Mouse (Mus musculus) bone marrow, adult 2 months (tissue): ENCODE results near the gene Gjb5. TPM values are rescaled to one million over a fixed set of nuclear protein-coding genes. Genes with fewer than 3 reads are reported as not detected.

Experiments
- H3K27ac ChIP-seq: fragments of 200-500 bp; 2 replicates; pipeline ENCODE4 v1.5.1; 2012; ENCODE audit warnings: low read depth, mild to moderate bottlenecking, control low read depth, inconsistent platforms, low read length; ENCODE audit not compliant: control insufficient read depth, poor library complexity, insufficient read depth
- H3K4me1 ChIP-seq: fragments of 200-500 bp; 2 replicates; pipeline ENCODE4 v1.6.1; 2011; ENCODE audit warnings: low read length; ENCODE audit not compliant: control insufficient read depth, insufficient read depth
- H3K4me3 ChIP-seq: fragments of 200-500 bp; replicated peaks from 2 replicates; pipeline ENCODE3; 2011; ENCODE audit warnings: mild to moderate bottlenecking, low read depth, low read length, control low read depth; ENCODE audit not compliant: control insufficient read depth
- CTCF ChIP-seq: fragments of 200-500 bp; IDR thresholded peaks from 2 replicates; pipeline ENCODE4 v1.5.1; 2011; ENCODE audit warnings: low read length, control low read depth; ENCODE audit not compliant: control insufficient read depth, insufficient read depth
- POLR2A ChIP-seq: fragments of 200-500 bp; IDR thresholded peaks from 2 replicates; pipeline ENCODE4 v1.6.1; 2011; ENCODE audit warnings: low read depth, mild to moderate bottlenecking, control low read depth, low read length, borderline replicate concordance; ENCODE audit not compliant: control insufficient read depth
- WGBS: fragments of 180-500 bp; shearing (Covaris S2); methylation state at CpG from one replicate; pipeline ENCODE4 v1.1.7; 2018; 5-methylcytosine and 5-hydroxymethylcytosine counted together
- polyA plus RNA-seq: library from polyadenylated mRNA; stranded (reverse); fragments of >200 nt; gene quantifications from 2 replicates; pipeline ENCODE4 v1.2.4, GENCODE M21; 2011; ENCODE audit warnings: low replicate concordance; ENCODE audit not compliant: missing spikeins, insufficient read depth, insufficient read length

Gjb5 gene
- 1.7 TPM in 1 of 2 replicates, not detected in the other for polyA plus RNA-seq

- 61% methylated on average over 5 of the region's 5 CpGs for WGBS
Measured at GRCm38 (mm10) chr4:127358018-127358417, at the start of gene Gjb5. Gjb5 (minus strand) TSS chr4:127358181.

GRCm38 (mm10) chr4:127402614-127403013, 44.6 kb upstream of the Gjb5 start:
- Histone ChIP-seq H3K4me1 (no peaks in the 10 kb centered on the region), H3K4me3 (no peak overlapping the region), H3K27ac (no peak overlapping the region)
- TF ChIP-seq CTCF (no peak), POLR2A (no peak)
- 70% methylated on average over 3 of the region's 3 CpGs for WGBS

More at GRCm38 (mm10) chr4:127358018-127358417, at the start of gene Gjb5:
- no peak for TF ChIP-seq CTCF
- TF ChIP-seq POLR2A = no peak
- no peak within 1 kb of the TSS for H3K4me3 ChIP-seq
- no peaks in the 10 kb centered on the region for H3K4me1 ChIP-seq
- no peak within 1 kb of the TSS for H3K27ac ChIP-seq

GRCm38 (mm10) chr4:127402166-127402565, 44.2 kb upstream of the Gjb5 start:
- no peaks in the 10 kb centered on the region for H3K4me1 ChIP-seq
- no peak overlapping the region for H3K4me3 ChIP-seq
- no peak for TF ChIP-seq CTCF
- TF ChIP-seq POLR2A = no peak
- WGBS = 75% methylated on average over 4 of the region's 4 CpGs
- H3K27ac ChIP-seq = no peak overlapping the region

- WGBS = 34% methylated on average over 11 of the region's 11 CpGs
- H3K4me3 ChIP-seq = no peak overlapping the region
- H3K27ac ChIP-seq = no peak overlapping the region
- no peaks in the 10 kb centered on the region for H3K4me1 ChIP-seq
- TF ChIP-seq CTCF (no peak), POLR2A (no peak)
Measured at GRCm38 (mm10) chr4:127400165-127401145, 42.5 kb upstream of the Gjb5 start.

GRCm38 (mm10) chr4:127395591-127395990, 37.6 kb upstream of the Gjb5 start:
- Histone ChIP-seq H3K4me1 (no peaks in the 10 kb centered on the region), H3K4me3 (no peak overlapping the region), H3K27ac (no peak overlapping the region)
- no peak for TF ChIP-seq POLR2A
- TF ChIP-seq CTCF = no peak
- WGBS = 12% methylated on average over 4 of the region's 4 CpGs

GRCm38 (mm10) chr4:127389645-127390044, 31.7 kb upstream of the Gjb5 start:
- TF ChIP-seq POLR2A (no peak), CTCF (no peak)
- Histone ChIP-seq H3K4me1 (no peaks in the 10 kb centered on the region), H3K27ac (no peak overlapping the region), H3K4me3 (no peak overlapping the region)
- WGBS = 71% methylated on average over 13 of the region's 13 CpGs

- H3K4me1 ChIP-seq = no peaks in the 10 kb centered on the region
- WGBS = 27% methylated on average over 4 of the region's 4 CpGs
- H3K27ac ChIP-seq = no peak overlapping the region
- no peak overlapping the region for H3K4me3 ChIP-seq
- TF ChIP-seq POLR2A (no peak), CTCF (peak; percentile 68)
Measured at GRCm38 (mm10) chr4:127377344-127377743, 19.4 kb upstream of the Gjb5 start.

- H3K4me3 ChIP-seq = no peak overlapping the region
- H3K27ac ChIP-seq = no peak overlapping the region
- 85% methylated on average over 17 of the region's 17 CpGs for WGBS
- no peak for TF ChIP-seq POLR2A
- no peak for TF ChIP-seq CTCF
- no peaks in the 10 kb centered on the region for H3K4me1 ChIP-seq
Measured at GRCm38 (mm10) chr4:127375541-127376177, 17.7 kb upstream of the Gjb5 start.
